Mouse (Mus musculus) adrenal gland, postnatal 10 days (tissue): ENCODE results near the gene Rel. TPM values are rescaled to one million over a fixed set of nuclear protein-coding genes. Genes with fewer than 3 reads are reported as not detected.
A peak's percentile ranks its signal among the peaks of the same experiment; 100 is the strongest.

Source experiments
- DNase-seq: peaks from one replicate; pipeline ENCODE4 v3.0.0; 2021; ENCODE audit warnings: mixed read lengths
- total RNA-seq, 2 experiments: library from RNA; stranded (reverse); gene quantifications; 2 replicates each; pipeline ENCODE4 v1.2.3; 2021

Rel gene
- total RNA-seq, 2 experiments from 2014 or later = 5.3 TPM

DNA sequence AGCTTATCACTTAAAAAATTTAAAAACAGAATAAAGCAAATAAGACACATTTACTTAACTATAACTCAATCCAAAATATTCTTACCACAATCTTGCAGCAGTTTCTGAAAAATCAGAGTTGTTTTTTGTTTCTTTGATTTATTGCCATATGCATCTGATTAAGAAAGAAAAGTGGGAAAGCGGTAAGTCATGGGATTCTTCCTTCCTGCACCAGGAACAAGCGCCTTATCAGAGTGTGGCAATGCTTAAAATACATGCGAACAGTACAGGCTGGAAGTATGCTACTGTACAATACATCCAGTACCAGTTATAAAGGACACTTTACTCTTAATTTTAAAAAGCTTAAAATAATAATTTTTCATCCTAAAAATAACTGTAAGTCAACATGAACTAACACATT is 26.4 kb downstream of the Rel start:
- no peak for DNase-seq

DNA sequence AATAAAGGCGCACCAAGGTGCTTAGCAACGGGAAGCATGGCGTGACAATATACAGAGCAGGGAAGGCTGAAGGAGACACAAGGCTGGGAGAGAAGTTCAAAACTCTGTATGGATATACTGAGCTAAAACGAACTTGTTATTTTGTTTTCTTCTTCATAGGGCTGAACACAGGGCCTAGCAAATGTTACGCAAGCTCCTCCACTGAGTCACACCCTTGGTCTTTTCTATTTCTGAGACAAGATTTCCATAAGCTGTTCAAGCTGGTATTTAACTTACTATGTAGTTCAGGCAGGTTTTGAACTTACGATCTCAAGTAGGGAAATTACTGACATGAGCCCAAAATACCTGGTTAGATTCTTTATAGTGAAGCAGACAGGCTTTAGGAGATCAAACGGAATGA is 29.4 kb downstream of the Rel start:
- DNase-seq = no peak

DNA sequence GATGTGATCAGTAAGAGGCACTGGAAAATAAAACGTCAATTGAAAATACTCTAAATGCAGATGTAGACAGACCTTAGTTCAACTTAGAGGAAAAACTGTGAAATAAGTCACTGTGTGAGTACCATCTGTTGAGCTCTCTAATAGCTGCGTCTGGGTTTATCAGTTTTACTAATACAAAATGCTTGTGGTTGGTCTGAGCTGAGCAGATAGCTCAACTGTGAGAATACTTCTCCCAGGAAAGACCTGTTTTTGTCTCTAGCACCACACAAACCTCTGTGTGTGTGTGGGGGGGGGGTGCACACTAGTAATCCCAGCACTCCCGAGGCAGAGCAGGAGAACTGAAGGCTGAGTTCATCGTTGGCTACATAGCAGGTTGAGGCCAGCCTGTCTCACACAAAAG is 29.9 kb downstream of the Rel start:
- DNase-seq = no peak

GRCm38 (mm10) chr11:23735820-23736470 is 34.8 kb downstream of the Rel start:
- no peak for DNase-seq

- DNase-seq = no peak
Observed at GRCm38 (mm10) chr11:23734749-23735286, 36.0 kb downstream of the Rel start.

DNA sequence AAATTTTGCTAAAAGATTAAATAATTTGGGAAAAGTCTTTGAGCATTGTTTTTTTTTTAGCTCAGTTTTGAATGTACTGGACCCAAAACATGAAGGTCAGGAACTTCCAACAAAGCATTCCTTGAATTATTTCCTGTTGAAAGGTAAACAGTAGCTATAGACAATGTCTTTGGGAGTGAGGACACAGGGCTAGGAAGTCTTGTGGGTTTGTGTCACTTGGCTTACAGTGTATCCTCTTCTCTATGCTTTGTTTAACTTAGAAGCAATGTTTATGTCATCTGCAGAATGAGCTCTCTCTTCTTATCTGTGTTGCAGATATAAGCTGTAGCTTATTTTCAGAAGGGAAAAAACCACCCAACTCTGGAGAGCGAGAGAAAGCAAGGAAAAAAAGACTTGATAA is 37.9 kb downstream of the Rel start:
- DNase-seq = no peak

- no peak for DNase-seq
Observed at GRCm38 (mm10) chr11:23730120-23730519, 40.6 kb downstream of the Rel start.

DNA sequence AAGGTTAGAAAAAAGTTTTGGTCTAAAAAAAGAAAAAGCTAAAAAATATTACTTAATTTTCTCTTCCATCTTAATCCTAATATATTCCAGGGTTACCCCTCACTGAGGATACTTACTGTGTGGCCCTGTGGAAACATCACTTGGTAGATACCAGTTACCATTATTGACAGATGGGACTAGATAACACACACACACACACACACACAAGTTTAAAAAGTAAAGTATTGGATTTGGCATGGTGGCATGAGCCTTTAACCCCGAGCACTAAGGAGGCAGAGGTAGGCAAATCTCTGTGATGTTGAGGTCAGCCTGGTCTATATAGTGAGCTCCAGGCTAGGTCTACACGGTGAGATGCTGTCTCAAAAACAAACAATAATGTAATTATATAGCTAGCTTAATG is 42.6 kb downstream of the Rel start:
- no peak for DNase-seq

- no peak for DNase-seq
Observed at GRCm38 (mm10) chr11:23726441-23726840, 44.3 kb downstream of the Rel start.

GRCm38 (mm10) chr11:23725850-23726249 is 44.9 kb downstream of the Rel start:
- DNase-seq = no peak

GRCm38 (mm10) chr11:23722326-23722725 is 48.4 kb downstream of the Rel start:
- DNase-seq = no peak

DNA sequence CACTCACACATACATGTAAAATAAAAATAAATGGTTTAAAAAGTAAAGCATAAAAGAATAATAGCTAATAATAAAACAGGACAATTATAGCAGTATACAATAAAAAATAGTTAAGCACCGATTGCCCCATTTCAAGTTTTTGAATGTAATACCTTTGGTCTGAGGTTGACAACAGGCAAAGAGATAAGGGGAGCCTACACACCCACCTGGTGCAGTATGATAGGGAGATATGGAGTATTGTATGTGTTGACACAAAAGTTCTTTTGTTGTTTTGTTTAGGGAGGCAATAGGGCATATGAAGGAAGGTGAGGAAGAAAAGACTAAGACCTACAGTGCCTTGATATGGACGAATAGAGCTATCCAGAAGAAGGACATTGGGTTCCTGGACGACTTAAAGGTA is 50.9 kb downstream of the Rel start:
- no peak for DNase-seq

DNA sequence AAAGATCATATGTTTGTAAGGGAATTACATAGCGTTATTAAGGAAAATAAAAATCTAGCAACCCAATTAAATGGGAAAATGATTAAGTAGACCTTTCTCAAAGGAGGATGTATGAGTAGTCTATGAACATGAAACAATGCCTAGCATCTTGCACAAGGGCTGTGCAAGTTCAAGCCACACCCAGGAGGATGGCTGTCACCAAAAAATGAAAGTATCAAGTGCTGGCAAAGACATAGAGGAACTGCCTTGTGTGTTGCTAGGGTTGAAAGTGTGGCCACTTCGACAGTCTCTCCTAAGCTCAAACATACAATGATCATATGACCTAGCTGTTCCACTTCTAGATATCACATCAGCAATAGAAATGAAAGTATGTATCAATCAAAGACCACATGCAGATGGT is 51.9 kb downstream of the Rel start:
- DNase-seq = no peak

DNA sequence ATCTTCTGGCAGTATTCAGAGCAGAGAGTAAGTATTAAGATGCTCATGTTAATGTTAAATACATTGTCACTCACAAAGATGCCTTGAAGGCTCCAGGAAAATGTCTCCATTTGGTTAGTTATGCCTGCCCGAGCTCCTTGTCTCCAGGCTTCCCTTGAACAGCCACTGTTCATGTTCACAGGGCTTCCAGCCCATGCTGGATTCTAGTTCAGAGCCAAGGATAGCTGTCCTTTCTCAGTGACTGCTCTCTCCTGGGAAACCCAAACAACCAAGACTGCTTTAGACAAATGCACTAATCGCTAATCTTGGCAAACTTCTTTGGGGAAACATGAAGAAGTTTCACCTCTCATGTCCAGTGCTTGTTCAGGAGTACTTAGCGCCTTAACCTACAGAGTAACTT is 58.5 kb downstream of the Rel start:
- no peak for DNase-seq

DNA sequence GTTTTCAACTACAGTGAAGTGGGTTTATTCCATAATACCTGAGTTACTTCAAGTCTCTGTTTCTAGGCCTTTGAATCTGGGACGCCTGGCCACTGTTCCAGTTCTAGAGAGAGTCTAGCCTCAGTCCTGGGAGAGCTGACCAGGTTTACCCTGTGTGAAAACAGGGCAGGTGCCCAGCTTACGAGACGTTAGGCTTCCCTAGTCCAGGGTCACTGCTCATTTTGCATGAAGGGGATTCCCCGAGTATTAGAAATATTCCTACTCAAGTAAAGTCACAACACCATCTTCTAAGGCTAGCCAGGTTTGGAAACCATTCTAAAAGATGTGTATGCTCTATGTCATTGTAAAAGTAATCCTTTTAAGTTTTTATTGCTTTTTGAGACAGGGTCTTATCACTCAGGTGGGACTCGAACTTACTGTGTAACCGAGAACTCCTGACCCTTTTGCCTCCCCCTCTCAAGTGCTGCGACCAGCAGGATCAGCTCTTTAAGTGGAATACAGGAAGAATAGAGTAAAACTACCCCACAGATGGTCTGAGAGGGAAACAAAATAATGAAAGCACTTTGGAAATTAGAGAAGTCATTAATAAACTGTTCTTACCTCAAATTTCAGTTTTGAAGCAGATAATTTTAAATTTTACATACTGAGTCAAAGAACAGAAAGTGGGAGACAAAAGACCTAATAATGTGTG is 66.0 kb downstream of the Rel start:
- no peak for DNase-seq

GRCm38 (mm10) chr11:23701831-23702230 is 68.9 kb downstream of the Rel start:
- no peak for DNase-seq

DNA sequence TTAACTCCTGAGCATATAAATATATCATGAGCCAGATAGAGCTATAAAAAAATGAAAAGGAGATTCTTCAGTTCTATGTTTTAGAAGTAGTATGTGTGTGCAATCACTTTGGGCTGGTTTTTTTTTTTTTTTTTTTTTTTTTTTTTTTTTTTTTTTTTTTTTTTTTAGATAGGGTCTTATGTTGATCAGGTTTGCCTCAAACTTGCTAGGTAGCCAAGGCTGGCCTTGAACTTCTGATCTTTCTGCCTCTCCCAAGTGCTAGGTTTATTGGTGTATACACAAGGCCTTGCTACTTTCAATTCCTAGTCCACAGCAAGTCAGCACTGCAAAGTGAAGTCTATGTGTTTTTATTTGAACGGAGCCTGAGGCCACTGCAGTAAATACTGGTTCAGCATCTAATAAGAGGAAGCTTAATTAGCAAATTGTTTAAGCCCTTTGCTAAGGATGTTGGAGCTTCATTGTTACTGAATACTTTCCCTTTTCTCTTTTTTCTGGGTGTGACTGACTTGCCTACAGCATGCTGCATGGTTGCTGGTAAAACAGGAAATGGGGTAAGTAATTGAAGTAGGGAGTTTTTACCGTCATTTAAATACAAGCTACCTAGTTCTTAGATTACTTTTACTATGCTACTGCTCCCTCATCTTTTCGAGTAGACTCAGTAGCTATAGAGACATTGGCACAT is 71.2 kb downstream of the Rel start:
- DNase-seq = no peak

GRCm38 (mm10) chr11:23698526-23698925 is 72.2 kb downstream of the Rel start:
- DNase-seq = no peak

- DNase-seq = no peak
Observed at GRCm38 (mm10) chr11:23695847-23696246, 74.9 kb downstream of the Rel start.

GRCm38 (mm10) chr11:23693286-23693685 is 77.5 kb downstream of the Rel start:
- DNase-seq = peak; percentile 34

DNA sequence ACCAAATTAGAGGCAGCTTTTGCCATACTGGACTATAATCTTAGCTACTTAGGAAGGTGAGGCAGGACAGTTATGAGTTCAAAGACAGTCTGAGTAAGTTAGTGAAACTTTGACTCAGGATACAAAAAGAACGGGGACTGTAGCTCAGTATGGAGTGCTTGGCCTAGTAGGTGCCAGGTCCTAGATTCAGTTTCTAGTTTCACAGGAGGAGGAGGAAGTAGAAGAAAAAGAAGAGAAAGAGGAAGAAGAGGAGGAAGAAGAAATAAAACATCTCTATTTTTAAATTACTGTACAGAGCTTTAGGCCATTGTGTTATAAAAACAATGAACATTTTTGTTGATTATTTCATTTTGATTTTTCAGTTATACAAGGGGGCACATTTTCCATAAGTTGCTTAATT is 82.7 kb downstream of the Rel start:
- DNase-seq = no peak
